Mouse (Mus musculus) MN1 (cell line): ENCODE data around the gene Mrpl22.
"Not testable (repeated sequence)": the region's sequence is repeated elsewhere in the genome, so short reads cannot be mapped to it uniquely, and the experiment has no call there.

Source experiments
- DNase-seq: peaks from one replicate; pipeline ENCODE4 v3.0.0-alpha.2; 2016; ENCODE audit warnings: low spot score

Mrpl22 gene

GRCm38 (mm10) chr11:58228021-58228420 lies 56.6 kb downstream of the Mrpl22 start:
- not testable (repeated sequence) for DNase-seq
